Mouse (Mus musculus) CD4-positive, CD25-positive, alpha-beta regulatory T cell, adult 4 months (primary cell): Measurements from ENCODE around the gene Aym1. TPM values are rescaled to one million over a fixed set of nuclear protein-coding genes. Genes with fewer than 3 reads are reported as not detected.
"Not testable (repeated sequence)": the region's sequence is repeated elsewhere in the genome, so short reads cannot be mapped to it uniquely, and the experiment has no call there.

Source experiments
- ATAC-seq: one replicate; pipeline ENCODE4 v1.8.0; 2017
- polyA plus RNA-seq, 2 experiments: library from polyadenylated mRNA; unstranded; fragments of 100-300 nt; shearing (Covaris generic); gene quantifications; one replicate each; pipeline ENCODE4 v1.2.1; 2017

Gene Aym1
- polyA plus RNA-seq = not detected

GRCm38 (mm10) chr5:113357186-113357585, at the start of gene Aym1:
Gene Aym1, plus strand, starts transcription at chr5:113357294.
- no peak for ATAC-seq

- no peak for ATAC-seq
These were observed 47.4 kb upstream of the Aym1 start for GRCm38 (mm10) chr5:113309491-113310376.

- no peak for ATAC-seq
These were observed 46.6 kb upstream of the Aym1 start, which contains the start of gene Sgsm1 for GRCm38 (mm10) chr5:113310377-113311003. Gene Sgsm1, minus strand, starts transcription at chr5:113310786.

- no peak for ATAC-seq
These were observed 43.1 kb upstream of the Aym1 start for GRCm38 (mm10) chr5:113313998-113314397.

- no peak for ATAC-seq
These were observed 33.1 kb upstream of the Aym1 start for GRCm38 (mm10) chr5:113323784-113324638.

- ATAC-seq = no peak
These were observed 27.6 kb upstream of the Aym1 start for GRCm38 (mm10) chr5:113329463-113329862.

- ATAC-seq = no peak
These were observed 26.9 kb upstream of the Aym1 start for GRCm38 (mm10) chr5:113330202-113330601.

- ATAC-seq = no peak
These were observed 24.9 kb upstream of the Aym1 start for GRCm38 (mm10) chr5:113332239-113332638.

GRCm38 (mm10) chr5:113332899-113333298, 24.2 kb upstream of the Aym1 start:
- no peak for ATAC-seq

GRCm38 (mm10) chr5:113334621-113335530, 22.2 kb upstream of the Aym1 start:
- no peak for ATAC-seq

GRCm38 (mm10) chr5:113335732-113336131, 21.4 kb upstream of the Aym1 start:
- no peak for ATAC-seq

GRCm38 (mm10) chr5:113336281-113336680, 20.8 kb upstream of the Aym1 start:
- ATAC-seq = no peak

GRCm38 (mm10) chr5:113344635-113345386, 12.3 kb upstream of the Aym1 start:
- ATAC-seq = no peak

GRCm38 (mm10) chr5:113345781-113346180, 11.3 kb upstream of the Aym1 start:
- ATAC-seq = no peak

GRCm38 (mm10) chr5:113346651-113347050, 10.4 kb upstream of the Aym1 start:
- ATAC-seq = not testable (repeated sequence)

- ATAC-seq = no peak
These were observed 9.5 kb upstream of the Aym1 start for GRCm38 (mm10) chr5:113347593-113347992.

GRCm38 (mm10) chr5:113348597-113348996, 8.5 kb upstream of the Aym1 start:
- ATAC-seq = no peak

GRCm38 (mm10) chr5:113349226-113349625, 7.9 kb upstream of the Aym1 start:
- no peak for ATAC-seq

GRCm38 (mm10) chr5:113349810-113350209, 7.3 kb upstream of the Aym1 start:
- no peak for ATAC-seq

GRCm38 (mm10) chr5:113351768-113352167, 5.3 kb upstream of the Aym1 start:
- ATAC-seq = no peak

- ATAC-seq = no peak
These were observed 4.5 kb upstream of the Aym1 start for GRCm38 (mm10) chr5:113352636-113353035.
